Mouse (Mus musculus) kidney, adult 2 months (tissue): ENCODE measurements around the gene AC109138.7.

ENCODE experiments used
- CTCF ChIP-seq: fragments of 200-500 bp; conservative IDR thresholded peaks from 2 replicates; pipeline ENCODE4 v1.5.1; 2011; ENCODE audit warnings: low read depth, mild to moderate bottlenecking, control low read depth, low read length, moderate library complexity, mixed read lengths; ENCODE audit not compliant: insufficient read depth, insufficient read length
- POLR2A ChIP-seq: fragments of 200-500 bp; IDR thresholded peaks from one replicate; pipeline ENCODE4 v1.6.1; 2011; ENCODE audit warnings: low read depth, low read length, control low read depth

DNA sequence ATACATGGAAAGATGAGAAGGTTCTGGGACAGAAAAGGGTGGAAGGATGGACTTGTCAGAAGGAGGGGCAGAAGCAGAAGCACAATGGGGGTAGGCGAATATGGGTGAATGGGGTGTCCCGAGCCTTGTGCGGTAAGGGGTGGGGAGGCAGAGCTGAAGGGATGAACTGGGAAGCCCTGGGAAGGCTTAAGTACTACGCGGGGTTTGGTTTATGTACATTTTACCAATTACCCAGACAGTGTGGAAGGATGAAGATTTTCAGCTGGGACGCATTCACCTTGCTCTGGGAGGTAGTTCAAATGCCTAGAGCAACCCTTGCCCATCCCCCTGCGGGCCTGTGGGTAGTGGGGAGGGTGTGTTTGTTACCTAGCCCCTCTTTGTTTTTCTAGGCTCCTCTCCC, 12.0 kb upstream of the AC109138.7 start:
- TF ChIP-seq POLR2A (no peak), CTCF (no peak)
